In genomic region chr2:25149643-25150042, GRCm38 (mm10) we compare ENCODE assay signal across 31 mouse cellular contexts. TPM values are rescaled to one million over a fixed set of nuclear protein-coding genes. Genes with fewer than 3 reads are reported as not detected.
DNase-seq lines count a peak whose midpoint lies in the region; ATAC-seq and TF ChIP-seq lines count a peak whose summit lies in the region.
"Had no signal": no experiment of that assay in that cellular context is flagged by ENCODE, and none has a peak within 500 bp of the region (broad histone marks: within the 10 kb centered on the region; RNA-seq: fewer than 3 reads in every experiment).

No protein-coding gene starts in this region.

- H3K9me3 ChIP-seq in intestine, embryonic 16.5 days (ENCODE audit: control insufficient read depth, low read length) = no peaks in the 10 kb centered on the region
- H3K9me3 ChIP-seq in intestine, embryonic 15.5 days = no peaks in the 10 kb centered on the region
- no peaks in the 10 kb centered on the region for H3K9me3 ChIP-seq in liver, postnatal 0 days (ENCODE audit: low read length)
- H3K9me3 ChIP-seq: embryonic facial prominence, embryonic 15.5 days; kidney, embryonic 15.5 days; limb, embryonic 12.5 days; midbrain, embryonic 12.5 days had no signal

- H3K4me3 ChIP-seq in intestine, embryonic 16.5 days (ENCODE audit: low read length) = no peak overlapping the region
- no peak overlapping the region for H3K4me3 ChIP-seq in intestine, embryonic 15.5 days (replicated peaks)
- H3K4me3 ChIP-seq in liver, postnatal 0 days (ENCODE audit: low read depth, low read length) = no peak overlapping the region
- H3K4me3 ChIP-seq: embryonic facial prominence, embryonic 15.5 days; kidney, embryonic 15.5 days; limb, embryonic 12.5 days; midbrain, embryonic 12.5 days had no signal

- no peak for TF ChIP-seq EP300 in liver, postnatal 0 days (IDR thresholded peaks at IDR 0.05; ENCODE audit: low read depth)

- no peaks in the 10 kb centered on the region for H3K36me3 ChIP-seq in intestine, embryonic 16.5 days (ENCODE audit: control insufficient read depth, insufficient read depth, low read length)
- no peaks in the 10 kb centered on the region for H3K36me3 ChIP-seq in intestine, embryonic 15.5 days
- H3K36me3 ChIP-seq in liver, postnatal 0 days (replicated peaks; ENCODE audit: insufficient read depth, low read length) = no peaks in the 10 kb centered on the region
- H3K36me3 ChIP-seq: embryonic facial prominence, embryonic 15.5 days; kidney, embryonic 15.5 days; limb, embryonic 12.5 days; midbrain, embryonic 12.5 days had no signal

- H3K9ac ChIP-seq in intestine, embryonic 16.5 days (ENCODE audit: low read depth, low read length) = no peak overlapping the region
- no peak overlapping the region for H3K9ac ChIP-seq in intestine, embryonic 15.5 days
- H3K9ac ChIP-seq in liver, postnatal 0 days (replicated peaks) = no peak overlapping the region; the same call in 1 of the 2 replicates
- H3K9ac ChIP-seq: embryonic facial prominence, embryonic 15.5 days; hindbrain, embryonic 14.5 days; kidney, embryonic 15.5 days; limb, embryonic 12.5 days; midbrain, embryonic 12.5 days had no signal

- TF ChIP-seq CTCF in liver, postnatal 0 days (IDR thresholded peaks at IDR 0.05; ENCODE audit: low read depth) = no peak

- peak; percentile 40 for DNase-seq in 3134 (ENCODE audit: extremely low read depth, insufficient read length, low spot score)
- peak; percentile 75 for DNase-seq in adrenal gland, adult 8-10 months
- DNase-seq in liver, postnatal 0 days = no peak
- DNase-seq in gastrocnemius, adult 18-20 months (ENCODE audit: low spot score) = no peak
- no peak for DNase-seq in gastrocnemius, postnatal 10 days
- DNase-seq: cerebellum, adult 11 months; cerebellum, adult 9-11 months; gastrocnemius, postnatal 25 days; heart, postnatal 4 days; kidney, adult 11 months; kidney, postnatal 36 days; layer of hippocampus, postnatal 36 days; lung, adult 2 months; lung, postnatal 14 days; right cerebral cortex, postnatal 14 days; thymus, postnatal 14 days had no signal

- peak; percentile 38 for ATAC-seq in intestine, embryonic 16.5 days
- no peak for ATAC-seq in intestine, embryonic 15.5 days
- peak; percentile 89 for ATAC-seq in liver, postnatal 0 days
- ATAC-seq: forebrain, embryonic 16.5 days had no signal

- H3K27ac ChIP-seq in intestine, embryonic 16.5 days (ENCODE audit: low read length) = no peak overlapping the region
- H3K27ac ChIP-seq in intestine, embryonic 15.5 days = no peak overlapping the region
- H3K27ac ChIP-seq in liver, postnatal 0 days (ENCODE audit: low read depth) = peak overlapping the region; percentile 66
- H3K27ac ChIP-seq: embryonic facial prominence, embryonic 15.5 days; hindbrain, embryonic 14.5 days; kidney, embryonic 15.5 days; limb, embryonic 12.5 days; midbrain, embryonic 12.5 days had no signal

- no peak overlapping the region for H3K4me2 ChIP-seq in intestine, embryonic 16.5 days (ENCODE audit: low read depth, low read length)
- H3K4me2 ChIP-seq in intestine, embryonic 15.5 days (replicated peaks) = no peak overlapping the region
- H3K4me2 ChIP-seq in liver, postnatal 0 days (ENCODE audit: low read depth, low read length) = no peak overlapping the region
- H3K4me2 ChIP-seq: embryonic facial prominence, embryonic 15.5 days; hindbrain, embryonic 14.5 days; kidney, embryonic 15.5 days; limb, embryonic 12.5 days; midbrain, embryonic 12.5 days had no signal

- no peaks in the 10 kb centered on the region for H3K4me1 ChIP-seq in intestine, embryonic 16.5 days (ENCODE audit: control insufficient read depth, insufficient read depth, low read length)
- no peaks in the 10 kb centered on the region for H3K4me1 ChIP-seq in intestine, embryonic 15.5 days (replicated peaks)
- H3K4me1 ChIP-seq in liver, postnatal 0 days (ENCODE audit: insufficient read depth) = peaks cover 10% of the 10 kb centered on the region
- H3K4me1 ChIP-seq: embryonic facial prominence, embryonic 15.5 days; limb, embryonic 12.5 days; midbrain, embryonic 12.5 days had no signal

- WGBS in intestine, embryonic 16.5 days = 64% methylated on average over 2 of the region's 2 CpGs
- 50% methylated on average over 2 of the region's 2 CpGs for WGBS in intestine, embryonic 15.5 days
- 54% methylated on average over 2 of the region's 2 CpGs for WGBS in liver, postnatal 0 days (ENCODE audit: insufficient replicate concordance)

- H3K27me3 ChIP-seq in intestine, embryonic 16.5 days (replicated peaks; ENCODE audit: control insufficient read depth, insufficient read depth, low read length) = no peaks in the 10 kb centered on the region
- H3K27me3 ChIP-seq in intestine, embryonic 15.5 days (replicated peaks) = no peaks in the 10 kb centered on the region
- no peaks in the 10 kb centered on the region for H3K27me3 ChIP-seq in liver, postnatal 0 days (ENCODE audit: insufficient read depth, low read length)
- H3K27me3 ChIP-seq: embryonic facial prominence, embryonic 15.5 days; kidney, embryonic 15.5 days; limb, embryonic 12.5 days had no signal

RNA-seq across cellular contexts. Expression of gene Nrarp, which starts 30.9 kb away (rescaled TPM):
- 11.0 and 14.4 TPM in 2 replicates for polyA plus RNA-seq in intestine, embryonic 16.5 days (2015; fragmentation: Nextera tagmentation; extraction: Ambion mirVana)
- 14.3 and 19.3 TPM in 2 replicates for polyA plus RNA-seq in intestine, embryonic 15.5 days (2015; fragmentation: Nextera tagmentation; extraction: Ambion mirVana)
- total RNA-seq in adrenal gland, adult 8-10 months (2022) = 1 to 10 TPM; 2.4 to 3.5 (median 2.7) TPM
- polyA plus RNA-seq in liver, postnatal 0 days (2015; fragmentation: Nextera tagmentation; extraction: Ambion mirVana) = 1.3 and 1.7 TPM in 2 replicates
- total RNA-seq in gastrocnemius, adult 18-20 months (2021) = 1 to 10 TPM; 3.4 to 8.6 TPM
- 10 to 100 TPM; 14.9 to 17.4 TPM for total RNA-seq in gastrocnemius, postnatal 10 days (2021)

RNA-seq across cellular contexts. Expression of gene Tor4a, which starts 47.0 kb away (rescaled TPM):
- 23.0 and 23.4 TPM in 2 replicates for polyA plus RNA-seq in intestine, embryonic 16.5 days (2015; fragmentation: Nextera tagmentation; extraction: Ambion mirVana)
- polyA plus RNA-seq in intestine, embryonic 15.5 days (2015; fragmentation: Nextera tagmentation; extraction: Ambion mirVana) = 16.4 and 18.5 TPM in 2 replicates
- 10 to 100 TPM; 27.4 to 35.0 (median 31.7) TPM for total RNA-seq in adrenal gland, adult 8-10 months (2022)
- 5.4 and 6.0 TPM in 2 replicates for polyA plus RNA-seq in liver, postnatal 0 days (2015; fragmentation: Nextera tagmentation; extraction: Ambion mirVana)
- 1 to 10 TPM in 1 of 2 experiments, under 1 TPM in 1; 0.84 to 1.2 TPM for total RNA-seq in gastrocnemius, adult 18-20 months (2021)
- total RNA-seq in gastrocnemius, postnatal 10 days (2021) = 1 to 10 TPM; 1.9 to 2.9 TPM

RNA-seq across cellular contexts. Expression of gene Noxa1, which starts 54.7 kb away (rescaled TPM):
- polyA plus RNA-seq in intestine, embryonic 16.5 days (2015; fragmentation: Nextera tagmentation; extraction: Ambion mirVana) = 6.5 and 7.9 TPM in 2 replicates
- polyA plus RNA-seq in intestine, embryonic 15.5 days (2015; fragmentation: Nextera tagmentation; extraction: Ambion mirVana) = 5.6 and 10.0 TPM in 2 replicates
- total RNA-seq in adrenal gland, adult 8-10 months (2022) = not detected
- 0.52 and 0.59 TPM in 2 replicates for polyA plus RNA-seq in liver, postnatal 0 days (2015; fragmentation: Nextera tagmentation; extraction: Ambion mirVana)
- total RNA-seq in gastrocnemius, adult 18-20 months (2021) = not detected
- not detected for total RNA-seq in gastrocnemius, postnatal 10 days (2021)
- total RNA-seq: adrenal gland, adult 18-20 months; gastrocnemius, postnatal 25 days; heart, adult 8-10 months; heart, postnatal 4 days; layer of hippocampus, adult 8-10 months; layer of hippocampus, postnatal 36 days; left cerebral cortex, postnatal 14 days; megakaryocyte progenitor cell, adult 5-6 weeks; monocyte, adult 5-6 weeks had no signal
- polyA plus RNA-seq: forebrain, embryonic 16.5 days; heart, embryonic 16.5 days; hindbrain, embryonic 14.5 days; limb, embryonic 12.5 days; midbrain, embryonic 12.5 days had no signal

Comparison
In these comparisons a context has a peak if more than half of its experiments do, and no peak if none do; other contexts are left out.
1. DNase-seq: peak in 3134 (single experiment) and adrenal gland, adult 8-10 months (single experiment); none in liver, postnatal 0 days (single experiment), gastrocnemius, adult 18-20 months (single experiment) and gastrocnemius, postnatal 10 days (single experiment).
2. RNA of gene Tor4a, which starts 47.0 kb away (total RNA-seq): 27.4 to 35.0 TPM in adrenal gland, adult 8-10 months; 1.9 to 2.9 TPM in gastrocnemius, postnatal 10 days and 0.84 to 1.2 TPM in gastrocnemius, adult 18-20 months; every median in the first group is over 4 times any median in the second.